Mouse (Mus musculus): ENCODE results near the gene Helz. TPM values are rescaled to one million over a fixed set of nuclear protein-coding genes. Genes with fewer than 3 reads are reported as not detected.
A peak's percentile ranks its signal among the peaks of the same experiment; 100 is the strongest.
"Not testable (repeated sequence)": the region's sequence is repeated elsewhere in the genome, so short reads cannot be mapped to it uniquely, and the experiment has no call there.

The Helz gene
- polyA plus RNA-seq (2016; fragmentation: Nextera tagmentation; extraction: Ambion mirVana): 20.6 and 23.7 TPM in 2 replicates

- H3K27me3 ChIP-seq (ENCODE audit: insufficient read depth, poor library complexity, severe bottlenecking): peaks cover 7% of the 10 kb centered on the region; the same call in 1 of the 2 replicates
- H3K4me3 ChIP-seq: peak within 1 kb of the TSS; percentile 87
- peaks cover 34% of the 10 kb centered on the region for H3K36me3 ChIP-seq
- peak within 1 kb of the TSS; percentile 90 for H3K27ac ChIP-seq
- H3K4me1 ChIP-seq (replicated peaks): peaks cover 22% of the 10 kb centered on the region
- no peaks in the 10 kb centered on the region for H3K9me3 ChIP-seq
- under 1% methylated on average over 69 of the region's 70 CpGs for WGBS
- peak; percentile 84 for DNase-seq (ENCODE audit: low spot score)
Observed at GRCm38 (mm10) chr11:107547351-107548203, at the start of gene Helz. TSS of gene Helz (plus strand) at chr11:107547930.

- WGBS: 88% methylated on average over 8 of the region's 8 CpGs
- Histone ChIP-seq H3K9me3 (no peaks in the 10 kb centered on the region), H3K4me1 (replicated peaks) (no peaks in the 10 kb centered on the region), H3K36me3 (peaks cover 52% of the 10 kb centered on the region), H3K27me3 (ENCODE audit: insufficient read depth, poor library complexity, severe bottlenecking) (no peaks in the 10 kb centered on the region), H3K4me3 (no peak overlapping the region), H3K27ac (no peak overlapping the region)
- DNase-seq (ENCODE audit: low spot score): no peak
Observed at GRCm38 (mm10) chr11:107502801-107503200, 44.9 kb upstream of the Helz start.

- not testable (repeated sequence) for DNase-seq (ENCODE audit: low spot score); H3K4me3 ChIP-seq; H3K4me1 ChIP-seq (replicated peaks); H3K27me3 ChIP-seq (ENCODE audit: insufficient read depth, poor library complexity, severe bottlenecking); H3K27ac ChIP-seq; H3K9me3 ChIP-seq
- 94% methylated on average over 3 of the region's 4 CpGs for WGBS
- H3K36me3 ChIP-seq: peaks cover 37% of the 10 kb centered on the region
Observed at GRCm38 (mm10) chr11:107504364-107504763, 43.4 kb upstream of the Helz start.

- 78% methylated on average over 1 of the region's 1 CpGs for WGBS
- H3K4me1 ChIP-seq (replicated peaks): peaks cover 20% of the 10 kb centered on the region
- no peaks in the 10 kb centered on the region; the same call in 1 of the 2 replicates for H3K27me3 ChIP-seq (ENCODE audit: insufficient read depth, poor library complexity, severe bottlenecking)
- H3K36me3 ChIP-seq: peaks cover 24% of the 10 kb centered on the region
- DNase-seq (ENCODE audit: low spot score): no peak
- H3K4me3 ChIP-seq: no peak overlapping the region
- H3K9me3 ChIP-seq: no peaks in the 10 kb centered on the region
- H3K27ac ChIP-seq: no peak overlapping the region
Observed at GRCm38 (mm10) chr11:107506260-107506659, 41.5 kb upstream of the Helz start.

GRCm38 (mm10) chr11:107509631-107510338, 37.9 kb upstream of the Helz start:
- Histone ChIP-seq H3K4me3 (no peak overlapping the region), H3K9me3 (no peaks in the 10 kb centered on the region), H3K36me3 (peaks cover 4% of the 10 kb centered on the region), H3K27ac (no peak overlapping the region), H3K27me3 (ENCODE audit: insufficient read depth, poor library complexity, severe bottlenecking) (no peaks in the 10 kb centered on the region; the same call in 1 of the 2 replicates), H3K4me1 (replicated peaks) (peaks cover 21% of the 10 kb centered on the region)
- WGBS: 23% methylated on average over 11 of the region's 11 CpGs
- peak; percentile 28 for DNase-seq (ENCODE audit: low spot score)

GRCm38 (mm10) chr11:107510362-107511269, 37.1 kb upstream of the Helz start:
- no peaks in the 10 kb centered on the region; the same call in 1 of the 2 replicates for H3K27me3 ChIP-seq (ENCODE audit: insufficient read depth, poor library complexity, severe bottlenecking)
- peak overlapping the region; percentile 32 for H3K4me3 ChIP-seq
- 3% methylated on average over 18 of the region's 18 CpGs for WGBS
- no peaks in the 10 kb centered on the region for H3K36me3 ChIP-seq
- 0 out of 2 replicates have a peak overlapping the region, but pooled peaks have one; percentile 9 for H3K27ac ChIP-seq
- peaks cover 21% of the 10 kb centered on the region for H3K4me1 ChIP-seq (replicated peaks)
- peak; percentile 43 for DNase-seq (ENCODE audit: low spot score)
- no peaks in the 10 kb centered on the region for H3K9me3 ChIP-seq

GRCm38 (mm10) chr11:107511954-107512353, 35.8 kb upstream of the Helz start:
- H3K27ac ChIP-seq; H3K27me3 ChIP-seq (ENCODE audit: insufficient read depth, poor library complexity, severe bottlenecking); H3K36me3 ChIP-seq; H3K4me3 ChIP-seq; H3K9me3 ChIP-seq: not testable (repeated sequence)
- WGBS: 43% methylated on average over 5 of the region's 5 CpGs
- DNase-seq (ENCODE audit: low spot score): peak; percentile 66
- H3K4me1 ChIP-seq (replicated peaks): peaks cover 21% of the 10 kb centered on the region

GRCm38 (mm10) chr11:107513047-107513446, 34.7 kb upstream of the Helz start:
- WGBS: 90% methylated on average over 10 of the region's 10 CpGs
- H3K27me3 ChIP-seq (ENCODE audit: insufficient read depth, poor library complexity, severe bottlenecking): no peaks in the 10 kb centered on the region; the same call in 1 of the 2 replicates
- H3K9me3 ChIP-seq: no peaks in the 10 kb centered on the region
- H3K36me3 ChIP-seq: no peaks in the 10 kb centered on the region
- H3K27ac ChIP-seq: no peak overlapping the region
- DNase-seq (ENCODE audit: low spot score): no peak
- no peak overlapping the region for H3K4me3 ChIP-seq
- H3K4me1 ChIP-seq (replicated peaks): peaks cover 21% of the 10 kb centered on the region

GRCm38 (mm10) chr11:107516387-107516786, 31.3 kb upstream of the Helz start:
- no peaks in the 10 kb centered on the region for H3K9me3 ChIP-seq
- 95% methylated on average over 2 of the region's 2 CpGs for WGBS

GRCm38 (mm10) chr11:107518645-107519429, 28.9 kb upstream of the Helz start:
- Histone ChIP-seq H3K4me3 (no peak overlapping the region), H3K36me3 (no peaks in the 10 kb centered on the region), H3K4me1 (replicated peaks) (no peaks in the 10 kb centered on the region), H3K27me3 (ENCODE audit: insufficient read depth, poor library complexity, severe bottlenecking) (no peaks in the 10 kb centered on the region), H3K27ac (no peak overlapping the region), H3K9me3 (no peaks in the 10 kb centered on the region)
- 75% methylated on average over 5 of the region's 5 CpGs for WGBS
- no peak for DNase-seq (ENCODE audit: low spot score)

More at GRCm38 (mm10) chr11:107516387-107516786, 31.3 kb upstream of the Helz start:
- no peaks in the 10 kb centered on the region for H3K36me3 ChIP-seq
- no peak for DNase-seq (ENCODE audit: low spot score)
- H3K27ac ChIP-seq: no peak overlapping the region
- no peaks in the 10 kb centered on the region for H3K4me1 ChIP-seq (replicated peaks)
- no peaks in the 10 kb centered on the region for H3K27me3 ChIP-seq (ENCODE audit: insufficient read depth, poor library complexity, severe bottlenecking)
- no peak overlapping the region for H3K4me3 ChIP-seq

- Histone ChIP-seq H3K9me3 (no peaks in the 10 kb centered on the region), H3K27ac (no peak overlapping the region), H3K27me3 (ENCODE audit: insufficient read depth, poor library complexity, severe bottlenecking) (no peaks in the 10 kb centered on the region), H3K36me3 (no peaks in the 10 kb centered on the region), H3K4me3 (no peak overlapping the region), H3K4me1 (replicated peaks) (no peaks in the 10 kb centered on the region)
- 66% methylated on average over 1 of the region's 1 CpGs for WGBS
- no peak for DNase-seq (ENCODE audit: low spot score)
Observed at GRCm38 (mm10) chr11:107521153-107521552, 26.6 kb upstream of the Helz start.

GRCm38 (mm10) chr11:107524966-107525365, 22.8 kb upstream of the Helz start:
- Histone ChIP-seq H3K9me3 (no peaks in the 10 kb centered on the region), H3K4me3 (no peak overlapping the region), H3K36me3 (no peaks in the 10 kb centered on the region), H3K27ac (no peak overlapping the region), H3K27me3 (ENCODE audit: insufficient read depth, poor library complexity, severe bottlenecking) (no peaks in the 10 kb centered on the region), H3K4me1 (replicated peaks) (peaks cover 11% of the 10 kb centered on the region)
- no peak for DNase-seq (ENCODE audit: low spot score)
- WGBS: 84% methylated on average over 1 of the region's 1 CpGs

All from hindbrain, embryonic 10.5 days (tissue).